Mouse (Mus musculus): ENCODE results near the gene Olfr702.

GRCm38 (mm10) chr7:106813829-106814228 lies 19.9 kb downstream of the Olfr702 start, which contains the start of gene Olfr701:
- TF ChIP-seq CTCF (IDR thresholded peaks at IDR 0.05; ENCODE audit: insufficient read depth, low read length) (no peak), POLR2A (IDR thresholded peaks at IDR 0.05; ENCODE audit: borderline replicate concordance, extremely low read depth, low read depth, low read length) (no peak)
